Mouse (Mus musculus): Measurements from ENCODE around the gene Trim31. TPM values are rescaled to one million over a fixed set of nuclear protein-coding genes. Genes with fewer than 3 reads are reported as not detected.

Trim31 gene
- total and polyA plus RNA-seq, 3 experiments: not detected

DNA sequence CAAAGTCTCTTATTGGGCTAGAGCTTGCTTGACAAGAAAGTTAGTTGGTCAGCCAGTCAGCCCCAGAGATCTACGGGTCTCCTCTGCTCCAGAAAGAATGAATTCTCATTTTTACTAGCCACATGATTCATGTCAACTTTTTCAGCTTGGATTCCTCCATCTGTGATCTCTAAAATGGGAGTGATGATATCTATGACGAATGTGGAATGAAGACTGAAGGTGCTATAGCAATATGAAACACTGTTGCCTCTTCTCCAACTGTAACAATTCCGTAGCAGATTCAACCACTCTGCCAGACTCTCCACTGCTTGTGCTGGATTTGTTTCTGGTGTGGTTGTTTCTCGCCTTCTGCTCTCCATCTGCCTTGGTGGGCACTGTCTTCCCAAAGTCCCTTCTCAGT is 33.2 kb downstream of the Trim31 start:
- H3K27me3 ChIP-seq (ENCODE audit: control insufficient read depth in 1 of 2, insufficient read depth in 2 of 2, low read length in 2 of 2): peaks cover 0 to 5% of the 10 kb centered on the region in 2 experiments; a peak in 3 of 4 replicates
- no peaks in the 10 kb centered on the region for H3K9me3 ChIP-seq (replicated peaks; ENCODE audit: insufficient read depth, low read length)
- no peaks in the 10 kb centered on the region for H3K36me3 ChIP-seq (ENCODE audit: control insufficient read depth in 1 of 2, insufficient read depth in 2 of 2, low read length in 2 of 2)
- 0 out of 4 replicates have a peak, but pooled peaks cover 0 to 4% of the 10 kb centered on the region in 2 experiments for H3K4me1 ChIP-seq (ENCODE audit: control insufficient read depth in 1 of 2, insufficient read depth in 2 of 2, low read length in 2 of 2)
- no peaks in the 10 kb centered on the region for H3K79me2 ChIP-seq (ENCODE audit: control insufficient read depth, insufficient read depth, low read length, poor library complexity)
- TF ChIP-seq POLR2AphosphoS5 (IDR thresholded peaks at IDR 0.05; ENCODE audit: borderline replicate concordance, low read depth, low read length): no peak
- no peak for TF ChIP-seq HCFC1 (IDR thresholded peaks at IDR 0.05; ENCODE audit: low read depth, low read length)
- TF ChIP-seq SMC3 (IDR thresholded peaks at IDR 0.05; ENCODE audit: low read depth, low read length): no peak
- no peak for TF ChIP-seq EP300 (IDR thresholded peaks at IDR 0.05; ENCODE audit: low read depth in 1 of 2, low read length in 2 of 2)
- TF ChIP-seq KAT2A (conservative IDR thresholded peaks at IDR 0.05; ENCODE audit: low read depth, low read length): no peak
- TF ChIP-seq RAD21 (IDR thresholded peaks at IDR 0.05; ENCODE audit: low read depth, low read length): no peak
- TF ChIP-seq POLR2A (IDR thresholded peaks at IDR 0.05; ENCODE audit: control insufficient read depth in 1 of 2, insufficient read depth in 1 of 2, low read depth in 1 of 2, low read length in 2 of 2, poor library complexity in 1 of 2): no peak
- TF ChIP-seq E2F4 (IDR thresholded peaks at IDR 0.05; ENCODE audit: borderline replicate concordance, low read depth, low read length): no peak
- no peak for TF ChIP-seq JUND (IDR thresholded peaks at IDR 0.05; ENCODE audit: low read depth, low read length)
- no peak for TF ChIP-seq ELF1 (IDR thresholded peaks at IDR 0.05; ENCODE audit: low read depth, low read length)
- no peak for TF ChIP-seq UBTF (IDR thresholded peaks at IDR 0.05; ENCODE audit: borderline replicate concordance, insufficient read depth, low read depth, low read length)
- no peak for TF ChIP-seq TAL1 (IDR thresholded peaks at IDR 0.05; ENCODE audit: low read length)
- TF ChIP-seq MAFK (IDR thresholded peaks at IDR 0.05; ENCODE audit: borderline replicate concordance, low read depth, low read length): no peak
- TF ChIP-seq GABPA (IDR thresholded peaks at IDR 0.05; ENCODE audit: low read depth, low read length): no peak
- TF ChIP-seq ETS1 (IDR thresholded peaks at IDR 0.05; ENCODE audit: low read depth, low read length): no peak
- no peak for TF ChIP-seq MYB (IDR thresholded peaks at IDR 0.05; ENCODE audit: low read depth, low read length)
- no peak for TF ChIP-seq CHD1 (IDR thresholded peaks at IDR 0.05; ENCODE audit: low read depth, low read length)
- TF ChIP-seq USF2 (IDR thresholded peaks at IDR 0.05; ENCODE audit: borderline replicate concordance in 1 of 2, insufficient read depth in 1 of 2, low read depth in 1 of 2, low read length in 2 of 2): no peak
- no peak for TF ChIP-seq MAZ (IDR thresholded peaks at IDR 0.05; ENCODE audit: low read depth, low read length)
- no peak for TF ChIP-seq GATA1 (IDR thresholded peaks at IDR 0.05; ENCODE audit: low read depth, low read length)
- H3K4me3 ChIP-seq (ENCODE audit: control insufficient read depth in 1 of 2, insufficient read depth in 1 of 2, low read depth in 2 of 2, low read length in 2 of 2): no peak overlapping the region
- no peak overlapping the region for H3K27ac ChIP-seq (ENCODE audit: control insufficient read depth, low read depth, low read length)
- no peak overlapping the region for H3K9ac ChIP-seq (ENCODE audit: control insufficient read depth, low read depth, low read length, poor library complexity, severe bottlenecking)
- no peak for DNase-seq (ENCODE audit: low read depth, low spot score)

GRCm38 (mm10) chr17:36931806-36932205 is 33.9 kb downstream of the Trim31 start:
- H3K79me2 ChIP-seq (ENCODE audit: control insufficient read depth, insufficient read depth, low read length, poor library complexity): no peaks in the 10 kb centered on the region
- 0 out of 4 replicates have a peak, but pooled peaks cover 0 to 4% of the 10 kb centered on the region in 2 experiments for H3K4me1 ChIP-seq (ENCODE audit: control insufficient read depth in 1 of 2, insufficient read depth in 2 of 2, low read length in 2 of 2)
- no peak overlapping the region for H3K9ac ChIP-seq (ENCODE audit: control insufficient read depth, low read depth, low read length, poor library complexity, severe bottlenecking)
- no peak overlapping the region for H3K4me3 ChIP-seq (ENCODE audit: control insufficient read depth in 1 of 2, insufficient read depth in 1 of 2, low read depth in 2 of 2, low read length in 2 of 2)
- DNase-seq (ENCODE audit: low read depth, low spot score): no peak
- TF ChIP-seq RCOR1 (IDR thresholded peaks at IDR 0.05; ENCODE audit: low read depth, low read length) (no peak), SIN3A (IDR thresholded peaks at IDR 0.05; ENCODE audit: low read length) (no peak), TBP (IDR thresholded peaks at IDR 0.05; ENCODE audit: low read depth, low read length) (no peak), RAD21 (IDR thresholded peaks at IDR 0.05; ENCODE audit: low read depth, low read length) (no peak), CHD1 (IDR thresholded peaks at IDR 0.05; ENCODE audit: low read depth, low read length) (no peak), SMC3 (IDR thresholded peaks at IDR 0.05; ENCODE audit: low read depth, low read length) (no peak), ZMIZ1 (IDR thresholded peaks at IDR 0.05; ENCODE audit: low read depth, low read length) (no peak), NELFE (IDR thresholded peaks at IDR 0.05; ENCODE audit: low read depth, low read length) (no peak), TAL1 (IDR thresholded peaks at IDR 0.05; ENCODE audit: low read length) (no peak), E2F4 (IDR thresholded peaks at IDR 0.05; ENCODE audit: borderline replicate concordance, low read depth, low read length) (no peak)
- no peaks in the 10 kb centered on the region for H3K9me3 ChIP-seq (replicated peaks; ENCODE audit: insufficient read depth, low read length)
- no peaks in the 10 kb centered on the region for H3K36me3 ChIP-seq (ENCODE audit: control insufficient read depth in 1 of 2, insufficient read depth in 2 of 2, low read length in 2 of 2)
- H3K27me3 ChIP-seq (ENCODE audit: control insufficient read depth in 1 of 2, insufficient read depth in 2 of 2, low read length in 2 of 2): peaks cover 0 to 5% of the 10 kb centered on the region in 2 experiments; a peak in 3 of 4 replicates
- H3K27ac ChIP-seq (ENCODE audit: control insufficient read depth, low read depth, low read length): no peak overlapping the region

Data from MEL (cell line).